ENCODE assay signal across 8 mouse cellular contexts in genomic region chr2:150136435-150136897, GRCm38 (mm10). TPM values are rescaled to one million over a fixed set of nuclear protein-coding genes. Genes with fewer than 3 reads are reported as not detected.
DNase-seq lines count a peak whose midpoint lies in the region; ATAC-seq and TF ChIP-seq lines count a peak whose summit lies in the region.

Gene Zfp120, minus strand, starts transcription at chr2:150136708.

- peak; percentile 23; the same call in 1 of the 2 replicates for TF ChIP-seq CTCF in kidney, postnatal 0 days (IDR thresholded peaks at IDR 0.05; ENCODE audit: low read depth)

- peak within 1 kb of the TSS; percentile 91 for H3K4me3 ChIP-seq in heart, embryonic 12.5 days
- H3K4me3 ChIP-seq in kidney, postnatal 0 days (replicated peaks; ENCODE audit: low read depth, low read length): peak within 1 kb of the TSS; percentile 58
- peak within 1 kb of the TSS; percentile 81 for H3K4me3 ChIP-seq in liver, embryonic 11.5 days (ENCODE audit: low read depth, low read length)
- peak within 1 kb of the TSS; percentile 69 for H3K4me3 ChIP-seq in stomach, embryonic 14.5 days (ENCODE audit: low read depth, low read length)

- peak within 1 kb of the TSS; percentile 68; the same call in 1 of the 2 replicates for H3K27ac ChIP-seq in heart, embryonic 12.5 days (ENCODE audit: poor library complexity, severe bottlenecking)
- 0 out of 2 replicates have a peak within 1 kb of the TSS, but pooled peaks have one; percentile 48 for H3K27ac ChIP-seq in kidney, postnatal 0 days
- H3K27ac ChIP-seq in liver, embryonic 11.5 days (ENCODE audit: low read depth, low read length): peak within 1 kb of the TSS; percentile 45; the same call in 1 of the 2 replicates
- H3K27ac ChIP-seq in stomach, embryonic 14.5 days (ENCODE audit: low read length): peak within 1 kb of the TSS; percentile 48; the same call in 1 of the 2 replicates

- H3K9me3 ChIP-seq in heart, embryonic 12.5 days (replicated peaks): no peaks in the 10 kb centered on the region
- no peaks in the 10 kb centered on the region for H3K9me3 ChIP-seq in kidney, postnatal 0 days (replicated peaks; ENCODE audit: low read length)
- H3K9me3 ChIP-seq in liver, embryonic 11.5 days (ENCODE audit: control insufficient read depth, low read length): no peaks in the 10 kb centered on the region
- H3K9me3 ChIP-seq in stomach, embryonic 14.5 days (ENCODE audit: control insufficient read depth, low read depth, low read length): no peaks in the 10 kb centered on the region

- H3K4me2 ChIP-seq in heart, embryonic 12.5 days: peak within 1 kb of the TSS; percentile 74
- H3K4me2 ChIP-seq in kidney, postnatal 0 days (ENCODE audit: low read length): peak within 1 kb of the TSS; percentile 61
- H3K4me2 ChIP-seq in liver, embryonic 11.5 days: peak within 1 kb of the TSS; percentile 78
- peak within 1 kb of the TSS; percentile 61 for H3K4me2 ChIP-seq in stomach, embryonic 14.5 days (replicated peaks; ENCODE audit: low read depth, low read length)

- no peaks in the 10 kb centered on the region for H3K27me3 ChIP-seq in heart, embryonic 12.5 days (replicated peaks)
- H3K27me3 ChIP-seq in kidney, postnatal 0 days (ENCODE audit: insufficient read depth, low read length): no peaks in the 10 kb centered on the region
- H3K27me3 ChIP-seq in liver, embryonic 11.5 days (replicated peaks; ENCODE audit: control insufficient read depth, insufficient read depth, low read length): no peaks in the 10 kb centered on the region
- no peaks in the 10 kb centered on the region for H3K27me3 ChIP-seq in stomach, embryonic 14.5 days (ENCODE audit: control insufficient read depth, insufficient read depth, low read length)

- DNase-seq in CD4-positive helper T cell, adult 2 months (ENCODE audit: low read depth, low spot score): peak; percentile 90
- DNase-seq in brain, embryonic 18.5 days (ENCODE audit: low read depth, low spot score): peak; percentile 88
- peak; percentile 96 for DNase-seq in kidney, postnatal 0 days (ENCODE audit: low spot score)
- peak; percentile 72 for DNase-seq in liver, embryonic 11.5 days (ENCODE audit: low spot score)
- DNase-seq in naive thymus-derived CD4-positive, alpha-beta T cell, adult 2 months (ENCODE audit: low read depth): peak; percentile 90

- peaks cover 9% of the 10 kb centered on the region for H3K36me3 ChIP-seq in heart, embryonic 12.5 days
- H3K36me3 ChIP-seq in kidney, postnatal 0 days (ENCODE audit: insufficient read depth, low read length): 0 out of 2 replicates have a peak, but pooled peaks cover 8% of the 10 kb centered on the region
- no peaks in the 10 kb centered on the region; the same call in 1 of the 2 replicates for H3K36me3 ChIP-seq in liver, embryonic 11.5 days (ENCODE audit: control insufficient read depth, insufficient read depth, low read length)
- no peaks in the 10 kb centered on the region for H3K36me3 ChIP-seq in stomach, embryonic 14.5 days (ENCODE audit: control insufficient read depth, insufficient read depth, low read length)

- ATAC-seq in erythroid progenitor cell, adult 5-6 weeks (replicated peaks; ENCODE audit: low FRiP score, poor library complexity, severe bottlenecking): peak; percentile 89
- ATAC-seq in heart, embryonic 12.5 days (ENCODE audit: insufficient number of reproducible peaks, low FRiP score): peak; percentile 98
- peak; percentile 100 for ATAC-seq in kidney, postnatal 0 days (replicated peaks; ENCODE audit: low FRiP score, low read depth)
- peak; percentile 100 for ATAC-seq in liver, embryonic 11.5 days (replicated peaks; ENCODE audit: low FRiP score)
- ATAC-seq in stomach, embryonic 14.5 days (ENCODE audit: insufficient number of reproducible peaks, insufficient read depth, low FRiP score, low read depth): peak; percentile 100

- peaks cover 7% of the 10 kb centered on the region for H3K4me1 ChIP-seq in heart, embryonic 12.5 days (replicated peaks)
- H3K4me1 ChIP-seq in kidney, postnatal 0 days (replicated peaks; ENCODE audit: insufficient read depth, low read length): no peaks in the 10 kb centered on the region
- H3K4me1 ChIP-seq in liver, embryonic 11.5 days (replicated peaks; ENCODE audit: control insufficient read depth, insufficient read depth, low read length): no peaks in the 10 kb centered on the region; the same call in 1 of the 2 replicates
- no peaks in the 10 kb centered on the region for H3K4me1 ChIP-seq in stomach, embryonic 14.5 days (ENCODE audit: control insufficient read depth, insufficient read depth, low read length)

- peak within 1 kb of the TSS; percentile 93 for H3K9ac ChIP-seq in heart, embryonic 12.5 days
- H3K9ac ChIP-seq in kidney, postnatal 0 days (ENCODE audit: low read depth, low read length): peak within 1 kb of the TSS; percentile 71
- peak within 1 kb of the TSS; percentile 79 for H3K9ac ChIP-seq in liver, embryonic 11.5 days (ENCODE audit: low read depth, low read length)
- H3K9ac ChIP-seq in stomach, embryonic 14.5 days (replicated peaks; ENCODE audit: low read depth, low read length): peak within 1 kb of the TSS; percentile 60; the same call in 1 of the 2 replicates

- WGBS in heart, embryonic 12.5 days: under 1% methylated on average over 13 of the region's 13 CpGs
- 0% methylated on average over 13 of the region's 13 CpGs for WGBS in kidney, postnatal 0 days
- WGBS in liver, embryonic 11.5 days: under 1% methylated on average over 13 of the region's 13 CpGs
- under 1% methylated on average over 13 of the region's 13 CpGs for WGBS in stomach, embryonic 14.5 days

RNA-seq across cellular contexts. Expression of gene Zfp120, which starts in this region (rescaled TPM):
- total RNA-seq in erythroid progenitor cell, adult 5-6 weeks (2015; ENCODE audit: low replicate concordance): 2.2 and 2.5 TPM in 2 replicates
- total RNA-seq in erythroid progenitor cell, adult 5-6 weeks (2017; ENCODE audit: low replicate concordance): 4.4 and 26.9 TPM in 2 replicates
- polyA plus RNA-seq in heart, embryonic 12.5 days (2016; fragmentation: Nextera tagmentation; extraction: Ambion mirVana): 4.1 and 4.2 TPM in 2 replicates
- 7.8 and 8.0 TPM in 2 replicates for polyA plus RNA-seq in kidney, postnatal 0 days (2015; fragmentation: Nextera tagmentation; extraction: Ambion mirVana)
- polyA plus RNA-seq in liver, embryonic 11.5 days (2014; fragmentation: Nextera tagmentation; extraction: Ambion mirVana): 6.9 and 7.4 TPM in 2 replicates
- polyA plus RNA-seq in stomach, embryonic 14.5 days (2014; fragmentation: Nextera tagmentation; extraction: Ambion mirVana): 9.3 and 10.5 TPM in 2 replicates

Comparison
In these comparisons a context has a peak if more than half of its experiments do, and no peak if none do; other contexts are left out.
1. Peak in every context shown above with its lines: DNase-seq, ATAC-seq, H3K4me3 ChIP-seq and H3K27ac ChIP-seq.